10 mouse cellular contexts compared by ENCODE assay signal in genomic region chr6:137870667-137871066, GRCm38 (mm10).
A peak's percentile ranks its signal among the peaks of the same experiment; 100 is the strongest.
DNase-seq lines count a peak whose midpoint lies in the region.
"Had no signal": no experiment of that assay in that cellular context is flagged by ENCODE, and none has a peak within 500 bp of the region (broad histone marks: within the 10 kb centered on the region; RNA-seq: fewer than 3 reads in every experiment).

No protein-coding gene starts in this region.

- DNase-seq in brain, adult 2 months (ENCODE audit: low read depth, low spot score), result peak; percentile 82
- peak; percentile 54 for DNase-seq in brain, embryonic 18.5 days (ENCODE audit: low read depth, low spot score)
- peak; percentile 71 to 89 for DNase-seq in layer of hippocampus, adult 18-20 months (ENCODE audit: low spot score in 2 of 2)
- DNase-seq in left cerebral cortex, postnatal 14 days (ENCODE audit: low spot score in 2 of 2), result peak; percentile 56 to 72
- no peak for DNase-seq in adipocyte (ENCODE audit: low spot score)
- no peak for DNase-seq in natural killer cell, adult 2 months (ENCODE audit: low spot score in 2 of 2)
- DNase-seq in kidney, postnatal 10 days, result no peak
- DNase-seq: cerebellum, postnatal 36 days; kidney, adult 11 months; thymus, postnatal 36 days had no signal

- intact Hi-C loops in left cerebral cortex, postnatal 14 days (cut with DNase I), result loop anchor here (10.0 kb wide), 1 partner anchor 284 kb away; no protein-coding TSS in a partner anchor

Comparison
In these comparisons a context has a peak if more than half of its experiments do, and no peak if none do; other contexts are left out.
1. DNase-seq: peak in brain, adult 2 months (single experiment), brain, embryonic 18.5 days (single experiment), layer of hippocampus, adult 18-20 months (2 of 2) and left cerebral cortex, postnatal 14 days (2 of 2); none in adipocyte (single experiment), natural killer cell, adult 2 months (0 of 2) and kidney, postnatal 10 days (single experiment).